Mouse (Mus musculus) liver, postnatal 0 days (tissue): ENCODE results near the gene Wwtr1. TPM values are rescaled to one million over a fixed set of nuclear protein-coding genes. Genes with fewer than 3 reads are reported as not detected.

Experiments
- ATAC-seq: fragments of 200-750 bp; cut with Nextera tagmentation; 2 replicates; pipeline ENCODE4 v1.8.0; 2017; ENCODE audit warnings: mild to moderate bottlenecking, moderate library complexity
- DNase-seq: peaks from one replicate; pipeline ENCODE4 v3.0.0-alpha.2; 2016
- H3K27ac ChIP-seq: fragments of 300-500 bp; sonication (generic); 2 replicates; pipeline ENCODE4 v1.5.1; 2014; ENCODE audit warnings: antibody characterized with exemption, moderate library complexity, mild to moderate bottlenecking, low read depth
- H3K27me3 ChIP-seq: fragments of 300-500 bp; sonication (generic); 2 replicates; pipeline ENCODE4 v1.6.1; 2014; ENCODE audit warnings: low read length, control low read depth, mixed read lengths; ENCODE audit not compliant: insufficient read depth
- H3K36me3 ChIP-seq: fragments of 300-500 bp; sonication (generic); replicated peaks from 2 replicates; pipeline ENCODE4 v1.6.1; 2014; ENCODE audit warnings: mild to moderate bottlenecking, control low read depth, low read length, moderate library complexity, mixed read lengths; ENCODE audit not compliant: insufficient read depth
- H3K4me1 ChIP-seq: fragments of 300-500 bp; sonication (generic); 2 replicates; pipeline ENCODE4 v1.6.1; 2014; ENCODE audit warnings: antibody characterized with exemption, mild to moderate bottlenecking, control low read depth; ENCODE audit not compliant: insufficient read depth
- H3K4me2 ChIP-seq: fragments of 300-500 bp; sonication (generic); 2 replicates; pipeline ENCODE4 v1.6.1; 2014; ENCODE audit warnings: low read depth, mild to moderate bottlenecking, low read length, moderate library complexity, mixed read lengths
- H3K4me3 ChIP-seq: fragments of 300-500 bp; sonication (generic); 2 replicates; pipeline ENCODE4 v1.5.1; 2014; ENCODE audit warnings: low read depth, low read length
- H3K9ac ChIP-seq: fragments of 300-500 bp; sonication (generic); replicated peaks from 2 replicates; pipeline ENCODE4 v1.6.1; 2014; ENCODE audit warnings: mild to moderate bottlenecking, moderate library complexity
- H3K9me3 ChIP-seq: fragments of 300-500 bp; sonication (generic); 2 replicates; pipeline ENCODE4 v1.6.1; 2016; ENCODE audit warnings: mild to moderate bottlenecking, control low read depth, low read length, mixed read lengths
- CTCF ChIP-seq: sonication (generic); IDR thresholded peaks from 2 replicates; pipeline ENCODE4 v1.5.1; 2016; ENCODE audit warnings: antibody characterized with exemption, low read depth
- EP300 ChIP-seq: IDR thresholded peaks from 2 replicates; pipeline ENCODE4 v1.6.1; 2016; ENCODE audit warnings: antibody characterized with exemption, low read depth, mild to moderate bottlenecking
- WGBS: fragments of 180-500 bp; shearing (Covaris S2); extraction: QIAGEN DNeasy Blood & Tissue Kit; methylation state at CpG from one replicate; pipeline ENCODE4 v1.1.7; 2014; ENCODE audit not compliant: insufficient replicate concordance; 5-methylcytosine and 5-hydroxymethylcytosine counted together
- polyA plus RNA-seq: library from polyadenylated mRNA; unstranded; fragments of >200 nt; fragmentation: Nextera tagmentation; extraction: Ambion mirVana; gene quantifications from 2 replicates; pipeline ENCODE4 v1.2.1, GENCODE M21; 2015

The Wwtr1 gene
- polyA plus RNA-seq, 1 experiment from 2014 or later = 2.7 TPM

DNA sequence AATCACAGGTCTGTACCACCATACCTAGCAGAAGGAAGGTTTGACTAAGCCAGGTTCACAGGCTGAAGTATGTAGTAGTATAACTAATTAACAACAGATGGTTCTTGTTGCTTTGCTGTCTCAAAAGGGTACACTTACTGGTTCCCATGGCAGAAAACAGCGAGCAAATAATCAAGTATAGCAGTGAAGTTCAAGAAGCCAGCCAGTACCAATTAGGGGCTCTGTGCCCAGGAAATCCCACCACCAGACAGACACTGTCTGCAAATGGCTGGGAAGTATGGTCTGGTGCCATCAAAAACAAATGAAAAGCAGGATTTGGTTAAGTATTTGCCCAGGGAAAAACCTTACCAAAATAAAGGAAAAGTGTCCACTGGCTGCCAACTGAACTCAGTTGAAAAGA is 44.9 kb downstream of the Wwtr1 start:
- 77% methylated on average over 1 of the region's 1 CpGs for WGBS
- Histone ChIP-seq H3K36me3 (no peaks in the 10 kb centered on the region), H3K4me2 (no peak overlapping the region), H3K27me3 (no peaks in the 10 kb centered on the region), H3K4me3 (no peak overlapping the region), H3K4me1 (no peaks in the 10 kb centered on the region), H3K9me3 (peaks cover 4% of the 10 kb centered on the region; the same call in 1 of the 2 replicates), H3K27ac (no peak overlapping the region), H3K9ac (no peak overlapping the region)
- TF ChIP-seq CTCF (no peak), EP300 (no peak)
- DNase-seq (no peak), ATAC-seq (no peak)

DNA sequence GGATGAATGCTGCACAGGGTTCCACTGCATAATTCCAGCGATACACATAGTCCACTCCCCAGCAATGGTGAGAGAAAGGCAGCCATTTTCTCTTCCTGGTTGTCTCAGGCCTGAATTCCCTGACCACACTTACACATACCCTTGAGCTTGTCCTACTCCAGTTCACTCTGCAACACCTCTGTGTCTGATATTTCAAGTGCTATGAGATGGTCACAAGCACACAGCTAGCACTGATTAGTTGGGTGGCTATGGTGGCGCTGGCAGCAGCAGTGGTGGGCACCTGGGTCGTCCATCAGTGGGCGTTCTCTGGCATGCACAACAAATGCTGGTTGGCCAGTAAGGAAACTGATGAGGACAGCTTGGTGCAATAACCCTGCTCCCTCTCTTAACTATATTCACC is 45.5 kb downstream of the Wwtr1 start:
- Histone ChIP-seq H3K4me1 (no peaks in the 10 kb centered on the region), H3K27me3 (no peaks in the 10 kb centered on the region), H3K4me2 (no peak overlapping the region), H3K27ac (no peak overlapping the region), H3K9me3 (peaks cover 4% of the 10 kb centered on the region; the same call in 1 of the 2 replicates), H3K9ac (no peak overlapping the region), H3K36me3 (no peaks in the 10 kb centered on the region), H3K4me3 (no peak overlapping the region)
- WGBS = 84% methylated on average over 4 of the region's 4 CpGs
- no peak for TF ChIP-seq CTCF
- no peak for TF ChIP-seq EP300
- DNase-seq = no peak
- ATAC-seq = no peak

DNA sequence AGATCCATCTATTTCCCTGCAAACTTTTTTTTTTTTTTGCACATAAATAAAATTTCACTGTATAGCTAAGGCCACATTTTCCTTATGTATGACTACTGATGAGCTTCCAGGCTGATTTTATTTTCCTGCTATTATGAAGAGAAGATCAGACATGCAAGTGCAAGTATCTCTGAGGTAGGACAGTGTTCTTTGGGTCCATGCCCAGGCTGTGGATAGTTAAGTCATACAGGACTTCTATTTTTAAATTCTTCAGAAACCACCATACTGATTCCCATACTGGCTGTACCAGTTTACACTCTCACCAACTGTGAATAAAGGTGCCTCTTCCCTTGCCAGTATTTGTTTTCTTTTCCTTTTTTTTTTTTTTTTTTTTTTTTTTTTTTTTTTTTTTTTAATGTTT is 48.6 kb downstream of the Wwtr1 start:
- no peak overlapping the region for H3K27ac ChIP-seq
- H3K4me2 ChIP-seq = no peak overlapping the region
- DNase-seq = no peak
- no peaks in the 10 kb centered on the region for H3K36me3 ChIP-seq
- no peak overlapping the region for H3K4me3 ChIP-seq
- no peak for ATAC-seq
- no peak for TF ChIP-seq CTCF
- no peak for TF ChIP-seq EP300
- H3K4me1 ChIP-seq = no peaks in the 10 kb centered on the region
- no peaks in the 10 kb centered on the region for H3K27me3 ChIP-seq
- no peak overlapping the region for H3K9ac ChIP-seq
- peaks cover 4% of the 10 kb centered on the region; the same call in 1 of the 2 replicates for H3K9me3 ChIP-seq

- H3K9me3 ChIP-seq = peaks cover 4% of the 10 kb centered on the region; the same call in 1 of the 2 replicates
- H3K4me2 ChIP-seq = no peak overlapping the region
- 76% methylated on average over 5 of the region's 5 CpGs for WGBS
- H3K27ac ChIP-seq = no peak overlapping the region
- H3K4me1 ChIP-seq = no peaks in the 10 kb centered on the region
- H3K36me3 ChIP-seq = no peaks in the 10 kb centered on the region
- no peak overlapping the region for H3K9ac ChIP-seq
- no peak overlapping the region for H3K4me3 ChIP-seq
- ATAC-seq = no peak
- no peak for DNase-seq
- TF ChIP-seq CTCF (no peak), EP300 (no peak)
- H3K27me3 ChIP-seq = no peaks in the 10 kb centered on the region
Measured at GRCm38 (mm10) chr3:57523093-57523492, 52.6 kb downstream of the Wwtr1 start.

- Histone ChIP-seq H3K4me3 (no peak overlapping the region), H3K9ac (no peak overlapping the region), H3K36me3 (no peaks in the 10 kb centered on the region), H3K4me1 (no peaks in the 10 kb centered on the region), H3K4me2 (no peak overlapping the region), H3K27me3 (no peaks in the 10 kb centered on the region), H3K9me3 (peaks cover 4% of the 10 kb centered on the region; the same call in 1 of the 2 replicates), H3K27ac (no peak overlapping the region)
- ATAC-seq (no peak), DNase-seq (no peak)
- TF ChIP-seq CTCF (no peak), EP300 (no peak)
- WGBS = 79% methylated on average over 4 of the region's 4 CpGs
Measured at GRCm38 (mm10) chr3:57521876-57522275, 53.8 kb downstream of the Wwtr1 start.

- Histone ChIP-seq H3K4me1 (no peaks in the 10 kb centered on the region), H3K9me3 (no peaks in the 10 kb centered on the region), H3K4me2 (no peak overlapping the region), H3K9ac (no peak overlapping the region), H3K36me3 (no peaks in the 10 kb centered on the region), H3K4me3 (no peak overlapping the region), H3K27ac (no peak overlapping the region), H3K27me3 (no peaks in the 10 kb centered on the region)
- no peak for TF ChIP-seq EP300
- TF ChIP-seq CTCF = no peak
- WGBS = 84% methylated on average over 7 of the region's 7 CpGs
- DNase-seq (no peak), ATAC-seq (no peak)
Measured at GRCm38 (mm10) chr3:57519995-57520394, 55.7 kb downstream of the Wwtr1 start.

GRCm38 (mm10) chr3:57516146-57516545 is 59.6 kb downstream of the Wwtr1 start:
- DNase-seq (no peak), ATAC-seq (no peak)
- TF ChIP-seq CTCF = no peak
- TF ChIP-seq EP300 = no peak
- Histone ChIP-seq H3K9me3 (no peaks in the 10 kb centered on the region), H3K4me1 (no peaks in the 10 kb centered on the region), H3K4me2 (no peak overlapping the region), H3K4me3 (no peak overlapping the region), H3K36me3 (no peaks in the 10 kb centered on the region), H3K27me3 (no peaks in the 10 kb centered on the region), H3K9ac (no peak overlapping the region), H3K27ac (no peak overlapping the region)
- 64% methylated on average over 4 of the region's 4 CpGs for WGBS
